Mouse (Mus musculus): ENCODE results near the gene 2210010C04Rik. TPM values are rescaled to one million over a fixed set of nuclear protein-coding genes. Genes with fewer than 3 reads are reported as not detected.

Gene 2210010C04Rik
- total and polyA plus RNA-seq, 3 experiments: 0.06 TPM; not detected in 2

- H3K4me1 ChIP-seq (ENCODE audit: control insufficient read depth, insufficient read depth, low read length): no peaks in the 10 kb centered on the region
- no peaks in the 10 kb centered on the region for H3K27me3 ChIP-seq (ENCODE audit: control insufficient read depth, insufficient read depth, low read length)
- H3K4me3 ChIP-seq: no peak overlapping the region
- intact Hi-C loops (cut with DNase I): no loop called here
- H3K9ac ChIP-seq (ENCODE audit: low read depth, low read length): no peak overlapping the region
- H3K36me3 ChIP-seq (ENCODE audit: control insufficient read depth, insufficient read depth, low read length): no peaks in the 10 kb centered on the region
- H3K79me2 ChIP-seq (replicated peaks; ENCODE audit: control insufficient read depth, insufficient read depth, low read length): no peaks in the 10 kb centered on the region
- DNase-seq: no peak
- 44% methylated on average over 1 of the region's 1 CpGs for WGBS
- no peak for TF ChIP-seq POLR2A (IDR thresholded peaks at IDR 0.05; ENCODE audit: insufficient read depth, low read depth, low read length)
- no peak for TF ChIP-seq EP300 (IDR thresholded peaks at IDR 0.05; ENCODE audit: insufficient read depth, low read depth, low read length)
- no peak for TF ChIP-seq CTCF (IDR thresholded peaks at IDR 0.05)
- H3K27ac ChIP-seq: no peak overlapping the region
Observed at GRCm38 (mm10) chr6:41048602-41049001, 13.3 kb upstream of the 2210010C04Rik start.

- Histone ChIP-seq H3K4me3 (no peak overlapping the region), H3K4me1 (ENCODE audit: control insufficient read depth, insufficient read depth, low read length) (no peaks in the 10 kb centered on the region), H3K79me2 (replicated peaks; ENCODE audit: control insufficient read depth, insufficient read depth, low read length) (no peaks in the 10 kb centered on the region), H3K9ac (ENCODE audit: low read depth, low read length) (no peak overlapping the region), H3K36me3 (ENCODE audit: control insufficient read depth, insufficient read depth, low read length) (no peaks in the 10 kb centered on the region), H3K27ac (no peak overlapping the region), H3K27me3 (ENCODE audit: control insufficient read depth, insufficient read depth, low read length) (no peaks in the 10 kb centered on the region)
- TF ChIP-seq POLR2A (IDR thresholded peaks at IDR 0.05; ENCODE audit: insufficient read depth, low read depth, low read length) (no peak), EP300 (IDR thresholded peaks at IDR 0.05; ENCODE audit: insufficient read depth, low read depth, low read length) (no peak), CTCF (IDR thresholded peaks at IDR 0.05) (no peak)
- DNase-seq: no peak
- intact Hi-C loops (cut with DNase I): no loop called here
- 73% methylated on average over 1 of the region's 1 CpGs for WGBS
Observed at GRCm38 (mm10) chr6:41047961-41048360, 12.7 kb upstream of the 2210010C04Rik start.

GRCm38 (mm10) chr6:41047202-41047601 lies 11.9 kb upstream of the 2210010C04Rik start:
- Histone ChIP-seq H3K79me2 (replicated peaks; ENCODE audit: control insufficient read depth, insufficient read depth, low read length) (no peaks in the 10 kb centered on the region), H3K9ac (ENCODE audit: low read depth, low read length) (no peak overlapping the region), H3K4me3 (no peak overlapping the region), H3K36me3 (ENCODE audit: control insufficient read depth, insufficient read depth, low read length) (no peaks in the 10 kb centered on the region), H3K27ac (no peak overlapping the region), H3K4me1 (ENCODE audit: control insufficient read depth, insufficient read depth, low read length) (no peaks in the 10 kb centered on the region), H3K27me3 (ENCODE audit: control insufficient read depth, insufficient read depth, low read length) (no peaks in the 10 kb centered on the region)
- no peak for DNase-seq
- 76% methylated on average over 1 of the region's 1 CpGs for WGBS
- TF ChIP-seq CTCF (IDR thresholded peaks at IDR 0.05): no peak
- no peak for TF ChIP-seq EP300 (IDR thresholded peaks at IDR 0.05; ENCODE audit: insufficient read depth, low read depth, low read length)
- TF ChIP-seq POLR2A (IDR thresholded peaks at IDR 0.05; ENCODE audit: insufficient read depth, low read depth, low read length): no peak
- intact Hi-C loops (cut with DNase I): no loop called here

- no peak overlapping the region for H3K4me3 ChIP-seq
- no peaks in the 10 kb centered on the region for H3K79me2 ChIP-seq (replicated peaks; ENCODE audit: control insufficient read depth, insufficient read depth, low read length)
- intact Hi-C loops (cut with DNase I): no loop called here
- no peak overlapping the region for H3K9ac ChIP-seq (ENCODE audit: low read depth, low read length)
- H3K27ac ChIP-seq: no peak overlapping the region
- no peaks in the 10 kb centered on the region for H3K36me3 ChIP-seq (ENCODE audit: control insufficient read depth, insufficient read depth, low read length)
- no peaks in the 10 kb centered on the region for H3K4me1 ChIP-seq (ENCODE audit: control insufficient read depth, insufficient read depth, low read length)
- TF ChIP-seq CTCF (IDR thresholded peaks at IDR 0.05): peak; percentile 40
- TF ChIP-seq EP300 (IDR thresholded peaks at IDR 0.05; ENCODE audit: insufficient read depth, low read depth, low read length): no peak
- WGBS: 51% methylated on average over 2 of the region's 2 CpGs
- H3K27me3 ChIP-seq (ENCODE audit: control insufficient read depth, insufficient read depth, low read length): no peaks in the 10 kb centered on the region
- DNase-seq: no peak
Observed at GRCm38 (mm10) chr6:41046553-41046952, 11.2 kb upstream of the 2210010C04Rik start.

GRCm38 (mm10) chr6:41044753-41045152 lies 9.4 kb upstream of the 2210010C04Rik start:
- TF ChIP-seq EP300 (IDR thresholded peaks at IDR 0.05; ENCODE audit: insufficient read depth, low read depth, low read length) (no peak), CTCF (IDR thresholded peaks at IDR 0.05) (no peak), POLR2A (IDR thresholded peaks at IDR 0.05; ENCODE audit: insufficient read depth, low read depth, low read length) (no peak)
- Histone ChIP-seq H3K4me3 (no peak overlapping the region), H3K4me1 (ENCODE audit: control insufficient read depth, insufficient read depth, low read length) (no peaks in the 10 kb centered on the region), H3K36me3 (ENCODE audit: control insufficient read depth, insufficient read depth, low read length) (no peaks in the 10 kb centered on the region), H3K9ac (ENCODE audit: low read depth, low read length) (no peak overlapping the region), H3K27me3 (ENCODE audit: control insufficient read depth, insufficient read depth, low read length) (no peaks in the 10 kb centered on the region), H3K27ac (no peak overlapping the region), H3K79me2 (replicated peaks; ENCODE audit: control insufficient read depth, insufficient read depth, low read length) (no peaks in the 10 kb centered on the region)
- 68% methylated on average over 1 of the region's 1 CpGs for WGBS
- no peak for DNase-seq
- intact Hi-C loops (cut with DNase I): no loop called here

GRCm38 (mm10) chr6:41044314-41044713 lies 9.0 kb upstream of the 2210010C04Rik start:
- TF ChIP-seq EP300 (IDR thresholded peaks at IDR 0.05; ENCODE audit: insufficient read depth, low read depth, low read length): no peak
- TF ChIP-seq CTCF (IDR thresholded peaks at IDR 0.05): no peak
- TF ChIP-seq POLR2A (IDR thresholded peaks at IDR 0.05; ENCODE audit: insufficient read depth, low read depth, low read length): no peak
- no peak for DNase-seq
- Histone ChIP-seq H3K36me3 (ENCODE audit: control insufficient read depth, insufficient read depth, low read length) (no peaks in the 10 kb centered on the region), H3K4me1 (ENCODE audit: control insufficient read depth, insufficient read depth, low read length) (no peaks in the 10 kb centered on the region), H3K4me3 (no peak overlapping the region), H3K27ac (no peak overlapping the region), H3K27me3 (ENCODE audit: control insufficient read depth, insufficient read depth, low read length) (no peaks in the 10 kb centered on the region), H3K79me2 (replicated peaks; ENCODE audit: control insufficient read depth, insufficient read depth, low read length) (no peaks in the 10 kb centered on the region), H3K9ac (ENCODE audit: low read depth, low read length) (no peak overlapping the region)
- 57% methylated on average over 1 of the region's 1 CpGs for WGBS
- intact Hi-C loops (cut with DNase I): no loop called here
